Mouse (Mus musculus) forebrain, embryonic 14.5 days (tissue): ENCODE measurements around the gene Ube2e2. TPM values are rescaled to one million over a fixed set of nuclear protein-coding genes. Genes with fewer than 3 reads are reported as not detected.

ENCODE experiments used
- ATAC-seq: fragments of 200-750 bp; cut with Nextera tagmentation; 2 replicates; pipeline ENCODE4 v1.8.0; 2017; ENCODE audit warnings: mild to moderate bottlenecking, moderate library complexity
- DNase-seq: peaks from one replicate; pipeline ENCODE4 v3.0.0-alpha.2; 2015; ENCODE audit warnings: low spot score
- H3K27ac ChIP-seq: fragments of 300-500 bp; sonication (generic); 2 replicates; pipeline ENCODE4 v1.5.1; 2014; ENCODE audit warnings: low read depth, mild to moderate bottlenecking, control low read depth, low read length, moderate library complexity
- H3K27me3 ChIP-seq: fragments of 300-500 bp; sonication (generic); replicated peaks from 2 replicates; pipeline ENCODE4 v1.6.1; 2014; ENCODE audit warnings: low read length, control low read depth, mixed read lengths; ENCODE audit not compliant: control insufficient read depth, insufficient read depth
- H3K36me3 ChIP-seq: fragments of 300-500 bp; sonication (generic); 2 replicates; pipeline ENCODE4 v1.6.1; 2014; ENCODE audit warnings: low read length, control low read depth; ENCODE audit not compliant: control insufficient read depth, insufficient read depth
- H3K4me1 ChIP-seq: fragments of 300-500 bp; sonication (generic); 2 replicates; pipeline ENCODE4 v1.6.1; 2014; ENCODE audit warnings: antibody characterized with exemption, low read length, control low read depth; ENCODE audit not compliant: control insufficient read depth, insufficient read depth
- H3K4me2 ChIP-seq: fragments of 300-500 bp; sonication (generic); 2 replicates; pipeline ENCODE4 v1.6.1; 2014; ENCODE audit warnings: mild to moderate bottlenecking, control low read depth, low read length
- H3K4me3 ChIP-seq: fragments of 300-500 bp; sonication (generic); 2 replicates; pipeline ENCODE4 v1.5.1; 2014; ENCODE audit warnings: low read depth, low read length, control low read depth
- H3K9ac ChIP-seq: fragments of 300-500 bp; sonication (generic); 2 replicates; pipeline ENCODE4 v1.6.1; 2014; ENCODE audit warnings: mild to moderate bottlenecking, low read length, control low read depth, moderate library complexity
- H3K9me3 ChIP-seq: fragments of 300-500 bp; sonication (generic); replicated peaks from 2 replicates; pipeline ENCODE4 v1.6.1; 2016; ENCODE audit warnings: low read length, control low read depth, mixed read lengths; ENCODE audit not compliant: control insufficient read depth
- WGBS: fragments of 180-500 bp; shearing (Covaris S2); extraction: QIAGEN DNeasy Blood & Tissue Kit; methylation state at CpG from one replicate; pipeline ENCODE4 v1.1.7; 2014; 5-methylcytosine and 5-hydroxymethylcytosine counted together
- polyA plus RNA-seq: library from polyadenylated mRNA; unstranded; fragments of >200 nt; fragmentation: Nextera tagmentation; extraction: Ambion mirVana; gene quantifications from 2 replicates; pipeline ENCODE4 v1.2.1, GENCODE M21; 2014

The Ube2e2 gene
- polyA plus RNA-seq, 1 experiment from 2014 or later: 92.6 TPM

- Histone ChIP-seq H3K27ac (no peak overlapping the region), H3K4me3 (no peak overlapping the region), H3K4me1 (no peaks in the 10 kb centered on the region), H3K9me3 (peaks cover 4% of the 10 kb centered on the region; the same call in 1 of the 2 replicates), H3K9ac (no peak overlapping the region), H3K4me2 (no peak overlapping the region), H3K36me3 (no peaks in the 10 kb centered on the region), H3K27me3 (no peaks in the 10 kb centered on the region)
- 75% methylated on average over 1 of the region's 1 CpGs for WGBS
- ATAC-seq: no peak
- no peak for DNase-seq
Measured at GRCm38 (mm10) chr14:18665267-18666024, 228.6 kb downstream of the Ube2e2 start.

- no peak overlapping the region for H3K9ac ChIP-seq
- no peak for ATAC-seq
- no peaks in the 10 kb centered on the region for H3K4me1 ChIP-seq
- no peak overlapping the region for H3K27ac ChIP-seq
- H3K9me3 ChIP-seq: peaks cover 4% of the 10 kb centered on the region; the same call in 1 of the 2 replicates
- WGBS: 94% methylated on average over 2 of the region's 2 CpGs
- DNase-seq: no peak
- no peak overlapping the region for H3K4me2 ChIP-seq
- no peak overlapping the region for H3K4me3 ChIP-seq
- no peaks in the 10 kb centered on the region for H3K36me3 ChIP-seq
- no peaks in the 10 kb centered on the region for H3K27me3 ChIP-seq
Measured at GRCm38 (mm10) chr14:18663666-18664065, 230.4 kb downstream of the Ube2e2 start.

DNA sequence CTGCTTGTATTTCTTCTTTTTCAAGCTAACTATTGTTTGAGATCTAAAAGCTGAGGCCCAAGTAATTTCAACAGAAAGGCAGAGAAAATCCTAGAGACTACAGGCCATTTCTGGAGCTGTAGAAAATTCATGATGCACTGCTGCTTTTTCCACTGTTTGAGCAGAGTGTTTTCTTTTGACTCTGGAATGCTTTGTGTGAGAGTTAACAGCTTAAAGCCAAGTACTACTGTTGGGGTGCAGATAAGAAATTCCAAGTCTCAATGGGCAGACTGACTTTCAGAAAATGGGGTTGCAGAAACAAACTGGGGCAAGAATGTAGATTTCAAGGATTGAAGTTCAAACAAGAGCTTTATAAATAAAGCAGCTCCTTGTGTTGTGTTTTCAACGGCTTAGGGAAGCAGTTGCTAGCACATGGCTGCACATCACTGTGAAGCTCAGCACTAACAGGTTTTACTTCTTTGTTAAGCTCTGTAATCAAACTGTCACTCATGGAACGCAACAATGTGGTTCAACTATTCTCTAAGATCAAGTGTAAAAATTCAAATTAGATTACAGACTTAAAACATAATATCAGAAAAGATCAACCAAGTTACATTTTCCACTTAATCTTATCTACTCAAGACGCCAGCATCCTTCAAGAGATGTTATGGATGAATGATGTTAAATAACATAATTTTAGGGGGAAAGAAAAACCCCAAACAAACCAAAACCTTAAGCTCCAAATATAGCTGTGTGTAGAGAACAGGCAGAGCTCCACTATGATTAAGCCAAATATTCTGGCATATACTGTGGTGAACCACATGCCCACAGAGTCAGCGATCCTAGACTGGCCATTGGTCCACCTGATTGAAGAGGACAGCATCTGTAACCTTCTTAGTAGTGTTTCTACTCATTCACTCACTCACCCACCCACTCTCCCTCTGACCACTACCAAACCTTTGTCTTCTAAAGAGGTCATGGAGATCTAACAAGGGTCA lies 236.0 kb downstream of the Ube2e2 start:
- Histone ChIP-seq H3K27ac (no peak overlapping the region), H3K4me2 (no peak overlapping the region), H3K4me1 (no peaks in the 10 kb centered on the region), H3K9ac (no peak overlapping the region), H3K27me3 (no peaks in the 10 kb centered on the region), H3K4me3 (no peak overlapping the region), H3K9me3 (peaks cover 4% of the 10 kb centered on the region; the same call in 1 of the 2 replicates), H3K36me3 (no peaks in the 10 kb centered on the region)
- ATAC-seq: no peak
- peak; percentile 10 for DNase-seq
- 52% methylated on average over 4 of the region's 4 CpGs for WGBS

GRCm38 (mm10) chr14:18649123-18649675 lies 244.9 kb downstream of the Ube2e2 start:
- DNase-seq (no peak), ATAC-seq (no peak)
- 73% methylated on average over 2 of the region's 2 CpGs for WGBS
- no peaks in the 10 kb centered on the region for H3K4me1 ChIP-seq
- H3K4me3 ChIP-seq: no peak overlapping the region
- H3K36me3 ChIP-seq: no peaks in the 10 kb centered on the region
- no peak overlapping the region for H3K4me2 ChIP-seq
- H3K27ac ChIP-seq: no peak overlapping the region
- no peak overlapping the region for H3K9ac ChIP-seq
- no peaks in the 10 kb centered on the region for H3K27me3 ChIP-seq
- no peaks in the 10 kb centered on the region for H3K9me3 ChIP-seq

GRCm38 (mm10) chr14:18641656-18642055 lies 252.4 kb downstream of the Ube2e2 start:
- no peak for ATAC-seq
- Histone ChIP-seq H3K4me1 (no peaks in the 10 kb centered on the region), H3K9ac (no peak overlapping the region), H3K36me3 (no peaks in the 10 kb centered on the region), H3K4me3 (no peak overlapping the region), H3K27ac (no peak overlapping the region), H3K4me2 (no peak overlapping the region), H3K27me3 (no peaks in the 10 kb centered on the region), H3K9me3 (no peaks in the 10 kb centered on the region)
- 88% methylated on average over 4 of the region's 4 CpGs for WGBS
- DNase-seq: no peak

DNA sequence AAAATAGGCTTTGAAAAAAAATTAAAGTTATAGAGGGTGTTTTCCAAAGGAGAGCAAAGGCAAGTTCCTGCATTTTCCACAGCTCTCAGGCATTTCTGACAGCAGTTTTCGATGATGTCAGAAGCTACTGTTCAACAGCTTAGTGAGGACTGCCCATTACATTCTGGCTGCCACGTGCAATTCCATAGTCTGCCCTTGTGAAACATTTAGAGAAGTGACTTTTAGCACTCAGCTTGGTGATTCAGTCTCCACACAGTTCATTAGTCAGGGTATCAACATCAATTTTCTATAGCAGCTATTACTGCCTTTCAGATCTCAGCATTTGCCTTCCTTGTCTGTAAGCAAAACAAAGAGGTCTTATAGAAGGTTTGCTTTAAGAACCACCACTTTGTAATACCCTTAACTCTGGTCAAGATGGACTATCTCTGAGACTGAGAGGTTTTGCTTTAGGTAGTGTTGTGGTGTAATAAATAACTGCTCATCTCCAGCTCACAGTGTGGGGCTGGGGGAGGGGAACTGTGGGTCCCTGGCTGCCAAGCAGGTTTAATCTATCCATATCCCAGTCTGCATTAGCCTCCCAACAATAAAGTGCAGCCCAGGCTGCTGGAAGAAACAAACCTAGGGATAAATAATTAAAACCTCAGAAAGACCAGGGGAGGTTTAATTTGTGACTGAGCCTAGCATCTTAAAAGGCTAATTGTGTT lies 255.2 kb downstream of the Ube2e2 start:
- no peaks in the 10 kb centered on the region for H3K27me3 ChIP-seq
- 66% methylated on average over 2 of the region's 2 CpGs for WGBS
- no peaks in the 10 kb centered on the region for H3K36me3 ChIP-seq

GRCm38 (mm10) chr14:18637739-18638138 lies 256.3 kb downstream of the Ube2e2 start:
- no peaks in the 10 kb centered on the region for H3K36me3 ChIP-seq
- no peak overlapping the region for H3K4me3 ChIP-seq
- H3K9me3 ChIP-seq: no peaks in the 10 kb centered on the region
- H3K9ac ChIP-seq: no peak overlapping the region
- DNase-seq (no peak), ATAC-seq (no peak)
- H3K27ac ChIP-seq: no peak overlapping the region
- no peak overlapping the region for H3K4me2 ChIP-seq
- 86% methylated on average over 1 of the region's 1 CpGs for WGBS
- H3K27me3 ChIP-seq: no peaks in the 10 kb centered on the region
- H3K4me1 ChIP-seq: no peaks in the 10 kb centered on the region

More for the DNA sequence above, 255.2 kb downstream of the Ube2e2 start:
- ATAC-seq (no peak), DNase-seq (no peak)
- no peak overlapping the region for H3K9ac ChIP-seq
- H3K4me2 ChIP-seq: no peak overlapping the region
- no peak overlapping the region for H3K27ac ChIP-seq
- H3K4me3 ChIP-seq: no peak overlapping the region
- no peaks in the 10 kb centered on the region for H3K4me1 ChIP-seq
- no peaks in the 10 kb centered on the region for H3K9me3 ChIP-seq

DNA sequence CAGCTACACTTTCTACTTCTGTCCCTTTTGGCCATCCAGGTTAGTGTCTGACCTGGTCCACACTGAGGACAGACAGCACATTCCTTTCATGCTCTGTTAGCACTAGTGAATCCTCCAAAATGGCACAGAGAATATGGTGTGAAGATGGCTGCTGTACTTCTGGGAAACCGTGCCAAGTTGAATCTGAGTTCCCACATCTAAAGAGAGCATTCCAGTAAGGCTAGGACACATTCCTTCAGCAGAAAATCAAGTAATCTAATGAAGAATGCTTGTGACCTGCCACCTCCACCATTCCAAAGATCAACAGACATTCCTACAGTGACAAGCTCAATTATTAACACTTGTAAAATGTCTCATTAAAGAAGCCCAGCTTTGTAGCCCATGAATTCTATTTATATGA lies 265.9 kb downstream of the Ube2e2 start:
- Histone ChIP-seq H3K27me3 (no peaks in the 10 kb centered on the region), H3K9me3 (no peaks in the 10 kb centered on the region), H3K4me3 (no peak overlapping the region), H3K27ac (no peak overlapping the region), H3K9ac (no peak overlapping the region), H3K4me1 (no peaks in the 10 kb centered on the region), H3K36me3 (no peaks in the 10 kb centered on the region), H3K4me2 (no peak overlapping the region)
- no peak for DNase-seq
- no peak for ATAC-seq
- 89% methylated on average over 1 of the region's 1 CpGs for WGBS
